Mouse (Mus musculus): ENCODE measurements around the gene Sdhc.
A peak's percentile ranks its signal among the peaks of the same experiment; 100 is the strongest.

Gene Sdhc

GRCm38 (mm10) chr1:171149974-171150760 lies at the start of gene Sdhc, which contains the start of gene Mpz:
Gene Sdhc (minus strand): TSS chr1:171150603.
Gene Mpz (plus strand): TSS chr1:171150711.
- DNase-seq (ENCODE audit: extremely low read depth, low read depth, low spot score) = peak; percentile 28

DNA sequence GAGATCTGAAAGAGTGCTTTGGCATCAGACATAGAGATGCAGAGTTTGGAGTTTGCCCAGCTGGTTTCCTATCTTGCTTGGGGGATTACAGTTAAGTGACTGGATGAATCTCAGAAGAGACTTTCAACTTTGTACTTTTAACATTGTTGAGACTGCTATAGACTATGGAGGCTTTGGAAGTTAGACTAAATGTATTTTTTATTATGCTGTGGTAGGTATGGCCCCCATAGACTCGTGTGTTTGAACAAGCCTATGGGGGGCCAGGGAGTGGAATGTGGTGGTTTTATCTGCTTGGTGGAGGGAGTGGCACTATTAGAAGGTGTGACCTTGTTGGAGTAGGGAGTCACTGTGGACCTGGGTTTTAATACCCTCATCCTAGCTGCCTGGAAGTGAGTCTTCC lies 49.1 kb upstream of the Sdhc start:
- no peak for DNase-seq (ENCODE audit: extremely low read depth, low read depth, low spot score)

- DNase-seq (ENCODE audit: extremely low read depth, low read depth, low spot score) = no peak
Observed at GRCm38 (mm10) chr1:171195887-171196397, 45.5 kb upstream of the Sdhc start, which contains the start of gene Pcp4l1. Gene Pcp4l1 (minus strand): TSS chr1:171196268.

- DNase-seq (ENCODE audit: extremely low read depth, low read depth, low spot score) = no peak
Observed at GRCm38 (mm10) chr1:171195046-171195822, 44.8 kb upstream of the Sdhc start.

GRCm38 (mm10) chr1:171193911-171194830 lies 43.8 kb upstream of the Sdhc start:
- DNase-seq (ENCODE audit: extremely low read depth, low read depth, low spot score) = no peak

- no peak for DNase-seq (ENCODE audit: extremely low read depth, low read depth, low spot score)
Observed at GRCm38 (mm10) chr1:171193093-171193840, 42.9 kb upstream of the Sdhc start.

- DNase-seq (ENCODE audit: extremely low read depth, low read depth, low spot score) = no peak
Observed at GRCm38 (mm10) chr1:171192283-171192682, 41.9 kb upstream of the Sdhc start.

GRCm38 (mm10) chr1:171190832-171191231 lies 40.4 kb upstream of the Sdhc start:
- no peak for DNase-seq (ENCODE audit: extremely low read depth, low read depth, low spot score)

- no peak for DNase-seq (ENCODE audit: extremely low read depth, low read depth, low spot score)
Observed at GRCm38 (mm10) chr1:171189476-171190114, 39.2 kb upstream of the Sdhc start.

GRCm38 (mm10) chr1:171189046-171189445 lies 38.6 kb upstream of the Sdhc start:
- DNase-seq (ENCODE audit: extremely low read depth, low read depth, low spot score) = no peak

GRCm38 (mm10) chr1:171187851-171188700 lies 37.7 kb upstream of the Sdhc start:
- DNase-seq (ENCODE audit: extremely low read depth, low read depth, low spot score) = no peak

- no peak for DNase-seq (ENCODE audit: extremely low read depth, low read depth, low spot score)
Observed at GRCm38 (mm10) chr1:171185655-171186054, 35.3 kb upstream of the Sdhc start.

- DNase-seq (ENCODE audit: extremely low read depth, low read depth, low spot score) = peak; percentile 10
Observed at GRCm38 (mm10) chr1:171184314-171184713, 33.9 kb upstream of the Sdhc start.

DNA sequence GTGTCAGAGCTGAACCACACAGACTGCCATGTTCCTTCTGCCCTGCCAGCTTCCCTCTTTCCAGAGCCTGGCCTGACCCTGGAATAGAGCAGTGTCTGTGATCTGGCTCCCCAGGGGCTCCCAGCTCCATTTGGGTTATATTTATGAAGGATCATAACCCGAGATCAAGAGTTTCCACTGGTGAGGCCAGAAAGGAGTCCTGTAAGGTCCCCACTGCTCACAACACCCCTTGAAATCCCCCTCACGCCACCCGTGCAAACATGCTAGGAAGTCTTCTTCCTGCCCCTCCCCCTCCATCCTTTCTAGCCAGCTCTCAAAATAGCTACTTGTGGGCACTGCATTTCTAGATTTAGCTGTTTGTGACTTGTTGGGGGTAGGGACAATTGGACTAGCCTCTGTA lies 33.2 kb upstream of the Sdhc start:
- no peak for DNase-seq (ENCODE audit: extremely low read depth, low read depth, low spot score)

DNA sequence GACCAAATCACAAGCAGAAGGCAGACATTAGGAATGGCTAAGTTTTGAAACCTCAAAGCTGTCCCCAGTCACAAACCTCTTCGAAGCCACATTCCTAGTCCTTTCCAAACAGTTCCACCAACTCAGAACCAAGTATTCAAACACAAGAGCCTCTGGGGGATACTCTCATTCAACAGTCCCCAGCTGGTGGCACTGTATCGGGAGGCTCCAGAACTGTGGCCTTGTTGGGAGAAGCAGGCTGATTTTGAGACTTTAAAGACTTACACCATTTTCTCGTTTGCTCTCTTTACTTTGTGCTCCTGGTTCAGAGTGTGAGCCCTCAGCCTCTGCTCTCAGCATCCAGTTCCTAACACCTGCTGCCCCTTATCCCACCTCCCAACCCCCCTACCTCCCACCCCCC lies 32.6 kb upstream of the Sdhc start:
- DNase-seq (ENCODE audit: extremely low read depth, low read depth, low spot score) = no peak

GRCm38 (mm10) chr1:171179487-171180171 lies 29.2 kb upstream of the Sdhc start:
- no peak for DNase-seq (ENCODE audit: extremely low read depth, low read depth, low spot score)

GRCm38 (mm10) chr1:171172779-171173178 lies 22.4 kb upstream of the Sdhc start:
- DNase-seq (ENCODE audit: extremely low read depth, low read depth, low spot score) = no peak

- no peak for DNase-seq (ENCODE audit: extremely low read depth, low read depth, low spot score)
Observed at GRCm38 (mm10) chr1:171171138-171171537, 20.7 kb upstream of the Sdhc start.
